Mouse (Mus musculus): ENCODE results near the gene Arid3a. TPM values are rescaled to one million over a fixed set of nuclear protein-coding genes. Genes with fewer than 3 reads are reported as not detected.
A peak's percentile ranks its signal among the peaks of the same experiment; 100 is the strongest.

Gene Arid3a
- total and polyA plus RNA-seq, 3 experiments: 48.4 to 114 (median 94.4) TPM

- TF ChIP-seq RAD21 (IDR thresholded peaks at IDR 0.05; ENCODE audit: low read depth, low read length) (no peak), SMC3 (IDR thresholded peaks at IDR 0.05; ENCODE audit: low read depth, low read length) (no peak), POLR2A (IDR thresholded peaks at IDR 0.05; ENCODE audit: low read depth, low read length) (no peak), NELFE (IDR thresholded peaks at IDR 0.05; ENCODE audit: low read depth, low read length) (no peak), MEF2A (IDR thresholded peaks at IDR 0.05; ENCODE audit: borderline replicate concordance, low read depth, low read length) (no peak), TCF12 (IDR thresholded peaks at IDR 0.05; ENCODE audit: low read depth, low read length) (no peak), ZNF384 (IDR thresholded peaks at IDR 0.05; ENCODE audit: low read depth, low read length) (no peak), USF2 (conservative IDR thresholded peaks at IDR 0.05; ENCODE audit: low read depth, low read length) (no peak), KAT2A (IDR thresholded peaks at IDR 0.05; ENCODE audit: insufficient replicate concordance, low read length) (no peak), UBTF (IDR thresholded peaks at IDR 0.05; ENCODE audit: low read depth, low read length) (no peak), GABPA (IDR thresholded peaks at IDR 0.05; ENCODE audit: insufficient replicate concordance, low read depth, low read length) (no peak), CHD2 (IDR thresholded peaks at IDR 0.05; ENCODE audit: low read length) (no peak), E2F4 (IDR thresholded peaks at IDR 0.05; ENCODE audit: insufficient replicate concordance, low read depth, low read length) (no peak), BHLHE40 (IDR thresholded peaks at IDR 0.05; ENCODE audit: low read depth, low read length) (no peak), ZKSCAN1 (IDR thresholded peaks at IDR 0.05; ENCODE audit: borderline replicate concordance, low read depth, low read length) (no peak), MAFK (IDR thresholded peaks at IDR 0.05; ENCODE audit: insufficient replicate concordance, low read length) (no peak), POLR2AphosphoS2 (IDR thresholded peaks at IDR 0.05; ENCODE audit: low read depth, low read length) (no peak), NRF1 (IDR thresholded peaks at IDR 0.05; ENCODE audit: low read depth, low read length) (no peak), MAZ (IDR thresholded peaks at IDR 0.05; ENCODE audit: low read depth, low read length) (no peak), SIN3A (IDR thresholded peaks at IDR 0.05; ENCODE audit: low read length) (no peak)
- Histone ChIP-seq H3K4me2 (ENCODE audit: insufficient read depth, low read depth, poor library complexity, severe bottlenecking) (no peak overlapping the region), H3K9ac (ENCODE audit: insufficient read depth, low read depth) (no peak overlapping the region), H3K9me3 (replicated peaks; ENCODE audit: low read length) (no peaks in the 10 kb centered on the region), H3K27me3 (replicated peaks) (no peaks in the 10 kb centered on the region), H3K4me3 (replicated peaks in 1 of 3; ENCODE audit: low read depth in 2 of 3, low read length in 2 of 3, poor library complexity in 1 of 3) (no peak overlapping the region), H3K36me3 (replicated peaks in 1 of 2; ENCODE audit: control insufficient read depth in 1 of 2, insufficient read depth in 1 of 2, low read length in 1 of 2) (peaks cover 8 to 39% of the 10 kb centered on the region in 2 experiments), H3K27ac (ENCODE audit: insufficient read depth, low read depth) (no peak overlapping the region), H3K4me1 (ENCODE audit: control insufficient read depth in 1 of 2, insufficient read depth in 2 of 2) (peaks cover 10 to 30% of the 10 kb centered on the region in 2 experiments), H3K79me2 (replicated peaks; ENCODE audit: control insufficient read depth, extremely low read depth, insufficient read depth, poor library complexity, severe bottlenecking) (no peaks in the 10 kb centered on the region; the same call in 1 of the 2 replicates)
- dilution Hi-C loops (cut with MboI; ENCODE audit: extremely low pct_ligation_motif_present, extremely low pct_unique_long_range_greater_than_20kb, low sequenced_read_pairs): no loop called here
- in situ Hi-C loops (cut with MboI; ENCODE audit: low pct_ligation_motif_present, low pct_unique_long_range_greater_than_20kb, low sequenced_read_pairs): no loop called here
- no peak for DNase-seq (ENCODE audit: extremely low read depth)
These were observed 11.8 kb upstream of the Arid3a start for GRCm38 (mm10) chr10:79914948-79915596.

GRCm38 (mm10) chr10:79916081-79916480, 10.8 kb upstream of the Arid3a start:
- Histone ChIP-seq H3K36me3 (replicated peaks in 1 of 2; ENCODE audit: control insufficient read depth in 1 of 2, insufficient read depth in 1 of 2, low read length in 1 of 2) (peaks cover 4 to 30% of the 10 kb centered on the region in 2 experiments), H3K4me3 (replicated peaks in 1 of 3; ENCODE audit: low read depth in 2 of 3, low read length in 2 of 3, poor library complexity in 1 of 3) (peak overlapping the region; percentile 83 to 93 (median 87)), H3K9ac (ENCODE audit: insufficient read depth, low read depth) (peak overlapping the region; percentile 94), H3K27ac (ENCODE audit: insufficient read depth, low read depth) (no peak overlapping the region), H3K9me3 (replicated peaks; ENCODE audit: low read length) (no peaks in the 10 kb centered on the region), H3K4me2 (ENCODE audit: insufficient read depth, low read depth, poor library complexity, severe bottlenecking) (peak overlapping the region; percentile 55), H3K79me2 (replicated peaks; ENCODE audit: control insufficient read depth, extremely low read depth, insufficient read depth, poor library complexity, severe bottlenecking) (no peaks in the 10 kb centered on the region; the same call in 1 of the 2 replicates), H3K4me1 (ENCODE audit: control insufficient read depth in 1 of 2, insufficient read depth in 2 of 2) (peaks cover 10 to 30% of the 10 kb centered on the region in 2 experiments), H3K27me3 (replicated peaks) (no peaks in the 10 kb centered on the region)
- no peak for DNase-seq (ENCODE audit: extremely low read depth)
- in situ Hi-C loops (cut with MboI; ENCODE audit: low pct_ligation_motif_present, low pct_unique_long_range_greater_than_20kb, low sequenced_read_pairs): no loop called here
- dilution Hi-C loops (cut with MboI; ENCODE audit: extremely low pct_ligation_motif_present, extremely low pct_unique_long_range_greater_than_20kb, low sequenced_read_pairs): no loop called here
- TF ChIP-seq RAD21 (IDR thresholded peaks at IDR 0.05; ENCODE audit: low read depth, low read length) (no peak), USF1 (IDR thresholded peaks at IDR 0.05; ENCODE audit: low read depth, low read length) (no peak), ELF1 (IDR thresholded peaks at IDR 0.05; ENCODE audit: low read depth, low read length) (no peak), JUN (IDR thresholded peaks at IDR 0.05; ENCODE audit: insufficient read depth, low read depth, low read length) (no peak), MAFK (IDR thresholded peaks at IDR 0.05; ENCODE audit: insufficient replicate concordance, low read length) (no peak), RCOR1 (conservative IDR thresholded peaks at IDR 0.05; ENCODE audit: low read depth, low read length) (no peak), NELFE (IDR thresholded peaks at IDR 0.05; ENCODE audit: low read depth, low read length) (no peak), HCFC1 (IDR thresholded peaks at IDR 0.05; ENCODE audit: low read depth, low read length) (no peak), NRF1 (IDR thresholded peaks at IDR 0.05; ENCODE audit: low read depth, low read length) (no peak), POLR2A (IDR thresholded peaks at IDR 0.05; ENCODE audit: low read depth, low read length) (no peak), KAT2A (IDR thresholded peaks at IDR 0.05; ENCODE audit: insufficient replicate concordance, low read length) (no peak), PAX5 (IDR thresholded peaks at IDR 0.05; ENCODE audit: low read length) (no peak)
